Mouse (Mus musculus): ENCODE data around the gene Slc1a5. TPM values are rescaled to one million over a fixed set of nuclear protein-coding genes. Genes with fewer than 3 reads are reported as not detected.

Slc1a5 gene
- polyA plus RNA-seq, 1 experiment = 113 TPM

GRCm38 (mm10) chr7:16841561-16842560 is 60.7 kb downstream of the Slc1a5 start:
- Histone ChIP-seq H3K27me3 (ENCODE audit: control insufficient read depth, insufficient read depth, insufficient read length) (no peaks in the 10 kb centered on the region), H3K4me3 (peak overlapping the region; percentile 73), H3K36me3 (ENCODE audit: control insufficient read depth, insufficient read depth) (peaks cover 3% of the 10 kb centered on the region), H3K79me2 (ENCODE audit: control insufficient read depth, insufficient read depth) (no peaks in the 10 kb centered on the region), H3K4me2 (ENCODE audit: low read depth) (peak overlapping the region; percentile 98), H3ac (ENCODE audit: control insufficient read depth, insufficient read length) (peak overlapping the region; percentile 61)
- no peak for TF ChIP-seq E2F4 (IDR thresholded peaks at IDR 0.05; ENCODE audit: insufficient read depth)
- TF ChIP-seq CEBPB (IDR thresholded peaks at IDR 0.05; ENCODE audit: insufficient read depth, poor library complexity, severe bottlenecking) = no peak
- no peak for TF ChIP-seq MYOD1 (IDR thresholded peaks at IDR 0.05; ENCODE audit: control insufficient read depth in 1 of 3, insufficient read length in 2 of 3, low read depth in 2 of 3)

GRCm38 (mm10) chr7:16842645-16843063 is 61.5 kb downstream of the Slc1a5 start, which contains the start of gene Prkd2:
Gene Prkd2 (plus strand): TSS chr7:16842902.
- peaks cover 3% of the 10 kb centered on the region for H3K36me3 ChIP-seq (ENCODE audit: control insufficient read depth, insufficient read depth)
- H3K4me2 ChIP-seq (ENCODE audit: low read depth) = peak within 1 kb of the TSS; percentile 98
- H3ac ChIP-seq (ENCODE audit: control insufficient read depth, insufficient read length) = peak within 1 kb of the TSS; percentile 61
- no peaks in the 10 kb centered on the region for H3K79me2 ChIP-seq (ENCODE audit: control insufficient read depth, insufficient read depth)
- TF ChIP-seq MAX (IDR thresholded peaks at IDR 0.05; ENCODE audit: low read depth) (no peak), REST (IDR thresholded peaks at IDR 0.05; ENCODE audit: insufficient read depth, insufficient read length) (no peak), SRF (IDR thresholded peaks at IDR 0.05; ENCODE audit: control insufficient read depth, insufficient read length, low read depth) (no peak), E2F4 (IDR thresholded peaks at IDR 0.05; ENCODE audit: insufficient read depth) (no peak), POLR2A (IDR thresholded peaks at IDR 0.05; ENCODE audit: insufficient read length, low read depth) (peak; percentile 21), TCF12 (IDR thresholded peaks at IDR 0.05; ENCODE audit: insufficient read depth, poor library complexity, severe bottlenecking) (no peak), TCF3 (IDR thresholded peaks at IDR 0.05; ENCODE audit: insufficient read length, low read depth) (no peak), MYOD1 (IDR thresholded peaks at IDR 0.05; ENCODE audit: control insufficient read depth in 1 of 3, insufficient read length in 2 of 3, low read depth in 2 of 3) (no peak), MYOG (IDR thresholded peaks at IDR 0.05; ENCODE audit: control insufficient read depth in 1 of 3, insufficient read depth in 1 of 3, insufficient read length in 2 of 3, low read depth in 2 of 3) (no peak), USF1 (IDR thresholded peaks at IDR 0.05; ENCODE audit: low read depth) (no peak), POLR2AphosphoS2 (IDR thresholded peaks at IDR 0.05; ENCODE audit: insufficient read length, low read depth) (peak; percentile 87), CEBPB (IDR thresholded peaks at IDR 0.05; ENCODE audit: insufficient read depth, poor library complexity, severe bottlenecking) (no peak)
- H3K4me3 ChIP-seq = peak within 1 kb of the TSS; percentile 73
- no peaks in the 10 kb centered on the region for H3K27me3 ChIP-seq (ENCODE audit: control insufficient read depth, insufficient read depth, insufficient read length)

- TF ChIP-seq USF1 (IDR thresholded peaks at IDR 0.05; ENCODE audit: low read depth) (no peak), REST (IDR thresholded peaks at IDR 0.05; ENCODE audit: insufficient read depth, insufficient read length) (no peak), POLR2AphosphoS2 (IDR thresholded peaks at IDR 0.05; ENCODE audit: insufficient read length, low read depth) (no peak), MYOD1 (IDR thresholded peaks at IDR 0.05; ENCODE audit: control insufficient read depth in 1 of 3, insufficient read length in 2 of 3, low read depth in 2 of 3) (no peak), TCF12 (IDR thresholded peaks at IDR 0.05; ENCODE audit: insufficient read depth, poor library complexity, severe bottlenecking) (no peak)
- Histone ChIP-seq H3K4me3 (peak overlapping the region; percentile 73), H3K4me2 (ENCODE audit: low read depth) (peak overlapping the region; percentile 98), H3K79me2 (ENCODE audit: control insufficient read depth, insufficient read depth) (no peaks in the 10 kb centered on the region), H3K36me3 (ENCODE audit: control insufficient read depth, insufficient read depth) (peaks cover 3% of the 10 kb centered on the region), H3K27me3 (ENCODE audit: control insufficient read depth, insufficient read depth, insufficient read length) (no peaks in the 10 kb centered on the region), H3ac (ENCODE audit: control insufficient read depth, insufficient read length) (peak overlapping the region; percentile 61)
Measured at GRCm38 (mm10) chr7:16843441-16844171, 62.5 kb downstream of the Slc1a5 start.

GRCm38 (mm10) chr7:16844696-16845071 is 63.5 kb downstream of the Slc1a5 start:
- Histone ChIP-seq H3K4me3 (peak overlapping the region; percentile 73), H3K4me2 (ENCODE audit: low read depth) (peak overlapping the region; percentile 98), H3K79me2 (ENCODE audit: control insufficient read depth, insufficient read depth) (no peaks in the 10 kb centered on the region), H3K36me3 (ENCODE audit: control insufficient read depth, insufficient read depth) (no peaks in the 10 kb centered on the region), H3K27me3 (ENCODE audit: control insufficient read depth, insufficient read depth, insufficient read length) (no peaks in the 10 kb centered on the region), H3ac (ENCODE audit: control insufficient read depth, insufficient read length) (no peak overlapping the region)
- no peak for TF ChIP-seq TCF12 (IDR thresholded peaks at IDR 0.05; ENCODE audit: insufficient read depth, poor library complexity, severe bottlenecking)
- no peak for TF ChIP-seq MYOD1 (IDR thresholded peaks at IDR 0.05; ENCODE audit: control insufficient read depth in 1 of 3, insufficient read length in 2 of 3, low read depth in 2 of 3)
- TF ChIP-seq SRF (IDR thresholded peaks at IDR 0.05; ENCODE audit: control insufficient read depth, insufficient read length, low read depth) = no peak
- TF ChIP-seq REST (IDR thresholded peaks at IDR 0.05; ENCODE audit: insufficient read depth, insufficient read length) = no peak
- TF ChIP-seq POLR2AphosphoS2 (IDR thresholded peaks at IDR 0.05; ENCODE audit: insufficient read length, low read depth) = no peak
- no peak for TF ChIP-seq MYOG (IDR thresholded peaks at IDR 0.05; ENCODE audit: control insufficient read depth in 1 of 3, insufficient read depth in 1 of 3, insufficient read length in 2 of 3, low read depth in 2 of 3)
- TF ChIP-seq CEBPB (IDR thresholded peaks at IDR 0.05; ENCODE audit: insufficient read depth, poor library complexity, severe bottlenecking) = no peak
- no peak for TF ChIP-seq E2F4 (IDR thresholded peaks at IDR 0.05; ENCODE audit: insufficient read depth)
- TF ChIP-seq MAX (IDR thresholded peaks at IDR 0.05; ENCODE audit: low read depth) = no peak

Measured in myocyte (in vitro differentiated cells).